In genomic region chr9:89212428-89212827, GRCm38 (mm10) we compare ENCODE assay signal across 15 mouse cellular contexts. TPM values are rescaled to one million over a fixed set of nuclear protein-coding genes. Genes with fewer than 3 reads are reported as not detected.
A peak's percentile ranks its signal among the peaks of the same experiment; 100 is the strongest.
DNase-seq lines count a peak whose midpoint lies in the region; ATAC-seq and TF ChIP-seq lines count a peak whose summit lies in the region.
"Not testable (repeated sequence)": the region's sequence is repeated elsewhere in the genome, so short reads cannot be mapped to it uniquely, and the experiment has no call there.
"Had no signal": no experiment of that assay in that cellular context is flagged by ENCODE, and none has a peak within 500 bp of the region (broad histone marks: within the 10 kb centered on the region; RNA-seq: fewer than 3 reads in every experiment).

No protein-coding gene starts in this region.

- not testable (repeated sequence) for H3K27me3 ChIP-seq in G1E (ENCODE audit: insufficient read depth, low read length)

- intact Hi-C loops in gastrocnemius, postnatal 14 days (cut with DNase I; ENCODE audit: low total_unique reads) = not testable (repeated sequence)

- DNase-seq in G1E (ENCODE audit: low spot score) = not testable (repeated sequence)
- peak; percentile 60 for DNase-seq in cerebellum, adult 9-10 months
- DNase-seq in gastrocnemius, postnatal 14 days = peak; percentile 13
- DNase-seq in kidney, postnatal 25 days = peak; percentile 35 to 55
- DNase-seq in lung, postnatal 10 days = peak; percentile 56
- peak; percentile 47 to 67 for DNase-seq in natural killer cell, adult 2 months (ENCODE audit: low spot score in 2 of 2)
- DNase-seq in thymus, postnatal 4 days = peak; percentile 71

- not testable (repeated sequence) for H3K4me3 ChIP-seq in G1E (ENCODE audit: low read depth, low read length)

- TF ChIP-seq CTCF in G1E (IDR thresholded peaks at IDR 0.05; ENCODE audit: low read depth, low read length) = not testable (repeated sequence)

- H3K4me1 ChIP-seq in G1E (ENCODE audit: insufficient read depth, low read depth, low read length) = not testable (repeated sequence)

- not testable (repeated sequence) for H3K9me3 ChIP-seq in G1E (replicated peaks)

- peak; percentile 16; the same call in 1 of the 2 replicates for ATAC-seq in G1E (ENCODE audit: extremely low read depth, insufficient number of reproducible peaks, low FRiP score, poor library complexity, severe bottlenecking)
- peak; percentile 64 for ATAC-seq in inflammation-experienced regulatory T-cells, adult 6 months

- not testable (repeated sequence) for H3K36me3 ChIP-seq in G1E (replicated peaks)

RNA-seq across cellular contexts. Expression of gene Mthfs, which starts 2.0 kb away (rescaled TPM):
- total RNA-seq in G1E (2014; fragmentation: Nextera tagmentation) = 14.1 and 16.6 TPM in 2 replicates
- total RNA-seq in G1E (2017) = 7.3 and 12.8 TPM in 2 replicates
- polyA plus RNA-seq in G1E (2012) = 2.3 and 3.8 TPM in 2 replicates
- 1 to 10 TPM; 7.2 to 7.7 TPM for total RNA-seq in gastrocnemius, postnatal 14 days (2021)
- 100 to 1,000 TPM in 1 of 3 experiments, 10 to 100 TPM in 2; 85.3 to 110 (median 93.7) TPM for polyA plus RNA-seq in inflammation-experienced regulatory T-cells, adult 6 months (2017; shearing (Covaris generic))

RNA-seq across cellular contexts. Expression of gene Gm29094, which starts 13.2 kb away (rescaled TPM):
- total RNA-seq in G1E (2014; fragmentation: Nextera tagmentation) (1.5 TPM in 1 of 2 replicates, not detected in the other), G1E (2017) (0.46 TPM in 1 of 2 replicates, not detected in the other)
- not detected in 2 replicates for polyA plus RNA-seq in G1E (2012)
- not detected for total RNA-seq in gastrocnemius, postnatal 14 days (2021)
- 10 to 100 TPM in 2 of 3 experiments, 1 to 10 TPM in 1; 8.7 to 48.0 (median 45.0) TPM for polyA plus RNA-seq in inflammation-experienced regulatory T-cells, adult 6 months (2017; shearing (Covaris generic))
- total RNA-seq: adrenal gland, postnatal 4 days; gastrocnemius, postnatal 25 days; heart, postnatal 36 days; layer of hippocampus, postnatal 36 days had no signal
- polyA plus RNA-seq: cortical plate, adult 2 months; liver, embryonic 12.5 days; stomach, embryonic 14.5 days had no signal

RNA-seq across cellular contexts. Expression of gene Bcl2a1b, which starts 13.4 kb away (rescaled TPM):
- total RNA-seq in G1E (2014; fragmentation: Nextera tagmentation) (not detected in 2 replicates), G1E (2017) (not detected in 2 replicates)
- polyA plus RNA-seq in G1E (2012) = not detected in 2 replicates
- not detected for total RNA-seq in gastrocnemius, postnatal 14 days (2021)
- polyA plus RNA-seq in inflammation-experienced regulatory T-cells, adult 6 months (2017; shearing (Covaris generic)) = 100 to 1,000 TPM; 262 to 408 (median 397) TPM
- total RNA-seq: gastrocnemius, postnatal 25 days had no signal
